Mouse (Mus musculus): ENCODE data around the gene Wrap73.

DNA sequence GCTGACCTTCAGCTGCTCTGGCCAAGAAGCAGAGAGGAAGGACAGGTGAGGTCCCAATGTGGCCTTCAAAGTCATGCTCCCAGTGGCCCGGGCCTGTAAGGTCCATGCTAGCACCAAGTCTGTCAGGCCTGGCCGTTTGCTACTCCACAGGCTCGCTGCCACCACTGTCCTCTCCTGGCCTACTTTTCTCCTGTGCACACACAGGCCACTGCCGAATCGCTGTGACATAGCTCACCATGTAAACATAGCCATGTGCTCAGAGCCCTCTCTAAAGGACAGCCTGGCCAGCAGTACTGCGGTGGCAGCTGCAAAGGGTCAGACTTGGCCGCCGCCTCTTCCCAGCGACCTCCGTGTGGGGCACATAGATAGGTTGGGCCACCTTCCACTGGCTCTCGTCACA, 11.9 kb downstream of the Wrap73 start:
- TF ChIP-seq POLR2A (IDR thresholded peaks at IDR 0.05; ENCODE audit: insufficient read depth, low read depth, low read length): no peak
- TF ChIP-seq CTCF (IDR thresholded peaks at IDR 0.05; ENCODE audit: insufficient read depth, low read depth, low read length): no peak

Measured in olfactory bulb, adult 2 months (tissue).